Mouse (Mus musculus): ENCODE measurements at regions not wholly inside any gene's neighbourhood (a gene's known extent, or its start where the extent isn't known, plus 50 kb on each side); places are given as distances from the start of the nearest gene placed in this dataset.

GRCm38 (mm10) chr7:39818036-39818435, 300.5 kb downstream of the Zfp619 start:
- H3K9ac ChIP-seq (replicated peaks), result no peak overlapping the region
- peaks cover 3% of the 10 kb centered on the region; the same call in 1 of the 2 replicates for H3K9me3 ChIP-seq
- WGBS, result 40% methylated on average over 3 of the region's 3 CpGs
- H3K27me3 ChIP-seq, result no peaks in the 10 kb centered on the region
- H3K4me1 ChIP-seq (replicated peaks), result no peaks in the 10 kb centered on the region
- no peak overlapping the region for H3K4me3 ChIP-seq (replicated peaks)
- H3K36me3 ChIP-seq, result no peaks in the 10 kb centered on the region
- ATAC-seq (ENCODE audit: insufficient number of reproducible peaks, insufficient read depth, low FRiP score, low TSS enrichment, low read depth), result no peak
- H3K4me2 ChIP-seq, result no peak overlapping the region
- H3K27ac ChIP-seq, result no peak overlapping the region

- Histone ChIP-seq H3K4me3 (replicated peaks) (no peak overlapping the region), H3K27me3 (no peaks in the 10 kb centered on the region), H3K4me1 (replicated peaks) (no peaks in the 10 kb centered on the region), H3K9ac (replicated peaks) (no peak overlapping the region), H3K36me3 (no peaks in the 10 kb centered on the region), H3K4me2 (no peak overlapping the region), H3K9me3 (no peaks in the 10 kb centered on the region), H3K27ac (no peak overlapping the region)
- WGBS, result 89% methylated on average over 4 of the region's 4 CpGs
- no peak for ATAC-seq (ENCODE audit: insufficient number of reproducible peaks, insufficient read depth, low FRiP score, low TSS enrichment, low read depth)
Observed at GRCm38 (mm10) chr7:39822550-39823178, 305.1 kb downstream of the Zfp619 start.

GRCm38 (mm10) chr7:39828378-39828777, 310.8 kb downstream of the Zfp619 start:
- no peaks in the 10 kb centered on the region for H3K36me3 ChIP-seq
- H3K4me3 ChIP-seq (replicated peaks), result no peak overlapping the region
- H3K27ac ChIP-seq, result no peak overlapping the region
- WGBS, result 60% methylated on average over 6 of the region's 6 CpGs
- H3K27me3 ChIP-seq, result no peaks in the 10 kb centered on the region
- no peak overlapping the region for H3K9ac ChIP-seq (replicated peaks)
- no peaks in the 10 kb centered on the region for H3K4me1 ChIP-seq (replicated peaks)
- no peaks in the 10 kb centered on the region for H3K9me3 ChIP-seq
- H3K4me2 ChIP-seq, result no peak overlapping the region
- no peak for ATAC-seq (ENCODE audit: insufficient number of reproducible peaks, insufficient read depth, low FRiP score, low TSS enrichment, low read depth)

- Histone ChIP-seq H3K9ac (replicated peaks) (no peak overlapping the region), H3K27ac (no peak overlapping the region), H3K27me3 (no peaks in the 10 kb centered on the region), H3K4me2 (no peak overlapping the region), H3K4me3 (replicated peaks) (no peak overlapping the region), H3K4me1 (replicated peaks) (no peaks in the 10 kb centered on the region), H3K36me3 (no peaks in the 10 kb centered on the region), H3K9me3 (no peaks in the 10 kb centered on the region)
- 90% methylated on average over 2 of the region's 2 CpGs for whole genome bisulfite sequencing
- ATAC-seq (ENCODE audit: insufficient number of reproducible peaks, insufficient read depth, low FRiP score, low TSS enrichment, low read depth), result no peak
Observed at GRCm38 (mm10) chr7:39830831-39831230, 313.3 kb downstream of the Zfp619 start.

GRCm38 (mm10) chr7:39841988-39842387, 324.4 kb downstream of the Zfp619 start:
- Histone ChIP-seq H3K27ac (no peak overlapping the region), H3K27me3 (no peaks in the 10 kb centered on the region), H3K4me1 (replicated peaks) (no peaks in the 10 kb centered on the region), H3K9ac (replicated peaks) (no peak overlapping the region), H3K4me3 (replicated peaks) (no peak overlapping the region), H3K4me2 (no peak overlapping the region), H3K36me3 (no peaks in the 10 kb centered on the region), H3K9me3 (no peaks in the 10 kb centered on the region)
- WGBS, result 87% methylated on average over 3 of the region's 3 CpGs
- ATAC-seq (ENCODE audit: insufficient number of reproducible peaks, insufficient read depth, low FRiP score, low TSS enrichment, low read depth), result no peak

GRCm38 (mm10) chr7:39847914-39848782, 330.6 kb downstream of the Zfp619 start:
- Histone ChIP-seq H3K27me3 (no peaks in the 10 kb centered on the region), H3K9ac (replicated peaks) (no peak overlapping the region), H3K4me2 (no peak overlapping the region), H3K4me3 (replicated peaks) (no peak overlapping the region), H3K4me1 (replicated peaks) (no peaks in the 10 kb centered on the region), H3K9me3 (no peaks in the 10 kb centered on the region), H3K27ac (no peak overlapping the region), H3K36me3 (no peaks in the 10 kb centered on the region)
- WGBS, result 50% methylated on average over 7 of the region's 7 CpGs
- no peak for ATAC-seq (ENCODE audit: insufficient number of reproducible peaks, insufficient read depth, low FRiP score, low TSS enrichment, low read depth)

- Histone ChIP-seq H3K4me1 (replicated peaks) (no peaks in the 10 kb centered on the region), H3K27me3 (no peaks in the 10 kb centered on the region), H3K9me3 (no peaks in the 10 kb centered on the region), H3K36me3 (no peaks in the 10 kb centered on the region), H3K9ac (replicated peaks) (no peak overlapping the region), H3K4me2 (no peak overlapping the region), H3K27ac (no peak overlapping the region), H3K4me3 (replicated peaks) (no peak overlapping the region)
- WGBS, result 89% methylated on average over 2 of the region's 2 CpGs
- no peak for ATAC-seq (ENCODE audit: insufficient number of reproducible peaks, insufficient read depth, low FRiP score, low TSS enrichment, low read depth)
Observed at GRCm38 (mm10) chr7:39857301-39857700, 339.7 kb downstream of the Zfp619 start.

- ATAC-seq (ENCODE audit: insufficient number of reproducible peaks, insufficient read depth, low FRiP score, low TSS enrichment, low read depth), result no peak
- 59% methylated on average over 4 of the region's 4 CpGs for WGBS
- no peaks in the 10 kb centered on the region for H3K9me3 ChIP-seq
Observed at GRCm38 (mm10) chr7:39862835-39863234, 345.3 kb downstream of the Zfp619 start.

GRCm38 (mm10) chr7:39864130-39864529, 346.6 kb downstream of the Zfp619 start:
- H3K4me3 ChIP-seq (replicated peaks), result no peak overlapping the region

More at GRCm38 (mm10) chr7:39862835-39863234, 345.3 kb downstream of the Zfp619 start:
- Histone ChIP-seq H3K36me3 (no peaks in the 10 kb centered on the region), H3K9ac (replicated peaks) (no peak overlapping the region), H3K4me2 (no peak overlapping the region), H3K4me3 (replicated peaks) (no peak overlapping the region), H3K27me3 (no peaks in the 10 kb centered on the region), H3K27ac (no peak overlapping the region), H3K4me1 (replicated peaks) (no peaks in the 10 kb centered on the region)

GRCm38 (mm10) chr7:39864781-39865180, 347.2 kb downstream of the Zfp619 start:
- no peak for ATAC-seq (ENCODE audit: insufficient number of reproducible peaks, insufficient read depth, low FRiP score, low TSS enrichment, low read depth)
- Histone ChIP-seq H3K27me3 (no peaks in the 10 kb centered on the region), H3K4me3 (replicated peaks) (no peak overlapping the region), H3K27ac (no peak overlapping the region), H3K9ac (replicated peaks) (no peak overlapping the region), H3K36me3 (no peaks in the 10 kb centered on the region), H3K4me2 (no peak overlapping the region), H3K9me3 (no peaks in the 10 kb centered on the region), H3K4me1 (replicated peaks) (no peaks in the 10 kb centered on the region)
- WGBS, result 91% methylated on average over 3 of the region's 3 CpGs

More at GRCm38 (mm10) chr7:39864130-39864529, 346.6 kb downstream of the Zfp619 start:
- no peak for ATAC-seq (ENCODE audit: insufficient number of reproducible peaks, insufficient read depth, low FRiP score, low TSS enrichment, low read depth)
- H3K36me3 ChIP-seq, result no peaks in the 10 kb centered on the region
- H3K4me1 ChIP-seq (replicated peaks), result no peaks in the 10 kb centered on the region
- WGBS, result 85% methylated on average over 3 of the region's 3 CpGs
- H3K27ac ChIP-seq, result no peak overlapping the region
- no peak overlapping the region for H3K4me2 ChIP-seq
- no peaks in the 10 kb centered on the region for H3K9me3 ChIP-seq
- H3K27me3 ChIP-seq, result no peaks in the 10 kb centered on the region
- H3K9ac ChIP-seq (replicated peaks), result no peak overlapping the region

GRCm38 (mm10) chr7:39866674-39867428, 349.3 kb downstream of the Zfp619 start:
- Histone ChIP-seq H3K9ac (replicated peaks) (no peak overlapping the region), H3K36me3 (no peaks in the 10 kb centered on the region), H3K9me3 (no peaks in the 10 kb centered on the region), H3K4me3 (replicated peaks) (no peak overlapping the region), H3K4me2 (no peak overlapping the region), H3K27ac (no peak overlapping the region), H3K27me3 (no peaks in the 10 kb centered on the region), H3K4me1 (replicated peaks) (no peaks in the 10 kb centered on the region)
- no peak for ATAC-seq (ENCODE audit: insufficient number of reproducible peaks, insufficient read depth, low FRiP score, low TSS enrichment, low read depth)
- 81% methylated on average over 6 of the region's 6 CpGs for WGBS

Measured in limb, embryonic 12.5 days (tissue).